Mouse (Mus musculus) heart, adult 8-10 months (tissue): ENCODE results near the gene Ppt1. TPM values are rescaled to one million over a fixed set of nuclear protein-coding genes. Genes with fewer than 3 reads are reported as not detected.

Experiments
- DNase-seq: peaks from one replicate; pipeline ENCODE4 v3.0.0; 2022; ENCODE audit warnings: low spot score
- total RNA-seq, 4 experiments: library from RNA; stranded (reverse); gene quantifications; 2 replicates each; pipeline ENCODE4 v1.2.4; 2022

The Ppt1 gene
- total RNA-seq, 4 experiments from 2014 or later = 44.1 to 52.8 (median 49.1) TPM

DNA sequence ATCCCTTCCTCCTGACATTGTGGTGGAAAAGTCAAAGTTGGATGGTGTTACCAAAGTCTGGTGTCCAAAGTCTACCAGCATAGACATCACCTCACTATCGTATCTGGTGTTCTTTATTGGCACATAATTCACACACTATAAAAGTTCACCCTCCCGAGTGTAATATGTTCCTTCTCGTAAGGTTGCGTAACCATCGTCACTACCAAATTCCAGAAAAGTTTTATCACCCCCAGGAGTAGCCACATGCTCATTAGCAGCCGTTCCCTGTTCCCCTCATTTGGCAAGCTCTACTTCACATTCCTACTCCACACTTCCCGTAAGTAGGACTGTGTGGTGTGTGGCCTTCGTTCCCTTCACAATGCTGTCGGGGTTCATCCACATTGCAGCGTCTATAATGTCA, 69.3 kb downstream of the Ppt1 start:
- no peak for DNase-seq

Other genes starting within 250 kb of the Ppt1 start
- gene 9530002B09Rik, start 147.0 kb upstream of the Ppt1 start, total RNA-seq = not detected
- gene Cap1, start 49.8 kb downstream of the Ppt1 start, total RNA-seq = 10 to 100 TPM; 38.4 to 47.9 (median 42.1) TPM
- not detected for gene Mfsd2a, start 124.9 kb downstream of the Ppt1 start, total RNA-seq
- gene Mycl, start 159.4 kb downstream of the Ppt1 start, total RNA-seq = under 1 TPM in 2 of 4 experiments, not detected in 2; 0.14 to 0.25 TPM
- 1 to 10 TPM; 5.6 to 8.0 (median 6.6) TPM for gene Trit1, start 180.4 kb downstream of the Ppt1 start, total RNA-seq